Mouse (Mus musculus): ENCODE data around the gene H1foo. TPM values are rescaled to one million over a fixed set of nuclear protein-coding genes. Genes with fewer than 3 reads are reported as not detected.
A peak's percentile ranks its signal among the peaks of the same experiment; 100 is the strongest.

The H1foo gene
- polyA plus RNA-seq, 1 experiment = not detected

DNA sequence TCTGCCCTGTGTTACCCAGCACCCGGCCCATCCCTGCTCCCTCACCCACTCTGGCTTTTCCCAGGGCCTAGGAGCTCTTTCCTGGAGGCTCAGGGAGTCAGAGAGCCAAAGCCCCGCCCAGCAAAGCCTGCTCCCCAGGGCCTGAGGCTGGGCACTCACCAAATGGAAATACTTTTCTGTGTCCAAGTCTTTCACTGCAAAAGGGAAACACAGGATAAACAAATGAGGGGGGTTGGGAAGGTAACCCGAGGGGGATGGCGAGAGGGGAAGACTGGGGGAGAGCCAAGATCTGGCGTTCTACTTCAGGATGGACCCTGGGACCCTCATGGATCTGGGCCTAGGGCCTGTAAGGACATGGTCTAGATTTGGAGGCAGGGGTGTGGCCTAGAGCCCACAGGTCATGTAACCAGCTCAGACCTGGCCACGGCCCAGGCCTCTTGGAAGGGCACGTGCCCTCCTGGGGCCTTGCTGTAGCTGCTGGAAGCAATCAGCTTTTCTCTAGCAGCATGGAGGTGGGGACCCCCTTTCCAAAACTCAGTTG is 14.5 kb downstream of the H1foo start:
- Histone ChIP-seq H3K27ac (ENCODE audit: insufficient read depth, low read length) (peak overlapping the region; percentile 47), H3K4me3 (ENCODE audit: extremely low read depth, insufficient read depth, insufficient read length) (no peak overlapping the region), H3K4me1 (ENCODE audit: control insufficient read depth, insufficient read depth, insufficient read length) (no peaks in the 10 kb centered on the region), H3K36me3 (ENCODE audit: control insufficient read depth, insufficient read depth, low read length) (peaks cover 22% of the 10 kb centered on the region), H3K27me3 (ENCODE audit: control insufficient read depth, insufficient read depth, low read length) (no peaks in the 10 kb centered on the region)
- 92% methylated on average over 7 of the region's 7 CpGs for WGBS
- no peak for TF ChIP-seq POLR2A (IDR thresholded peaks at IDR 0.05; ENCODE audit: low read depth, low read length)
- DNase-seq (ENCODE audit: low read depth in 1 of 2, low spot score in 2 of 2) = no peak

DNA sequence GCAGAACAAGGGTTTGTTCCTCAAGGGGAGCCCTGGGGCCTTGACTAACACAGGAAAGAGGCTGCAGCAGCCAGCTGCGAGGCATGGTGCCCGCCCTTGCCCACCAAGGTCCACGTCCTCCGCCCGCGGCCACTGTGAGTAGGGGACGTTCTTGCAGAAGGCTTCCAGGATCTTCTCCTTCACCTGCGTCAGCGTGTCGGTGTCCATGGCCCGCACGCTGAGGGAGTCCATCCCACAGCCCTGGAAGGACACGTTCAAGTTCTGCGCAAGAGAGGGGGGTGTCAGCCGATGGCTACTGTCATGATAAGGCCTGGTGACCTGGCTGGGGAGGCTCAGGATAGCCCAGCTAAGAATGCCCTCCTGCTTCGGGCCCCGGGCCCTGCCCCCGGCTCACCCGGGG is 15.6 kb downstream of the H1foo start:
- Histone ChIP-seq H3K27me3 (ENCODE audit: control insufficient read depth, insufficient read depth, low read length) (no peaks in the 10 kb centered on the region), H3K27ac (ENCODE audit: insufficient read depth, low read length) (no peak overlapping the region), H3K36me3 (ENCODE audit: control insufficient read depth, insufficient read depth, low read length) (peaks cover 22% of the 10 kb centered on the region), H3K4me3 (ENCODE audit: extremely low read depth, insufficient read depth, insufficient read length) (no peak overlapping the region), H3K4me1 (ENCODE audit: control insufficient read depth, insufficient read depth, insufficient read length) (no peaks in the 10 kb centered on the region)
- TF ChIP-seq POLR2A (IDR thresholded peaks at IDR 0.05; ENCODE audit: low read depth, low read length) = no peak
- TF ChIP-seq CTCF (IDR thresholded peaks at IDR 0.05; ENCODE audit: extremely low read depth, insufficient read depth, insufficient read length, insufficient replicate concordance) = no peak
- 94% methylated on average over 19 of the region's 19 CpGs for WGBS
- no peak for DNase-seq (ENCODE audit: low read depth in 1 of 2, low spot score in 2 of 2)

DNA sequence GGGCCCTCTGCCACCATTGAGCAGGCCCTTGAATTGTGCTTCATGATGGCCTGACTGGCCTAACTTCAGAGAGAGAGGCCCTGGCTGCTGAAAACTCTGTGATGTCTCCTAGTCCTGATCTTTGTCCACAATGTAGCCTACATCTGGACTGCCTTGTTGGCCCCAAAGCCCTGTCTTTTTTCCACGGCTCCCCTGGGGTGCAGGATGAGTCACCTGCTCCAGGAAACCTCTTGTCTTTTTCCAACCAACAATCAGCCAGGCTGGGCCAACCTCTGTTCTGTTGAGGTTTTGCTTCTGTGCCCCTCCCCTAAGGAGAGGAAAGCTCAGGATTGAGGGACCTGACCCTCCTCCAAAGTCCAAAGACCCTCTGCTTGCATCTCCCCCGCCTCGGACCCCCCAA is 17.0 kb downstream of the H1foo start:
- WGBS = 89% methylated on average over 3 of the region's 3 CpGs
- peaks cover 24% of the 10 kb centered on the region for H3K36me3 ChIP-seq (ENCODE audit: control insufficient read depth, insufficient read depth, low read length)

DNA sequence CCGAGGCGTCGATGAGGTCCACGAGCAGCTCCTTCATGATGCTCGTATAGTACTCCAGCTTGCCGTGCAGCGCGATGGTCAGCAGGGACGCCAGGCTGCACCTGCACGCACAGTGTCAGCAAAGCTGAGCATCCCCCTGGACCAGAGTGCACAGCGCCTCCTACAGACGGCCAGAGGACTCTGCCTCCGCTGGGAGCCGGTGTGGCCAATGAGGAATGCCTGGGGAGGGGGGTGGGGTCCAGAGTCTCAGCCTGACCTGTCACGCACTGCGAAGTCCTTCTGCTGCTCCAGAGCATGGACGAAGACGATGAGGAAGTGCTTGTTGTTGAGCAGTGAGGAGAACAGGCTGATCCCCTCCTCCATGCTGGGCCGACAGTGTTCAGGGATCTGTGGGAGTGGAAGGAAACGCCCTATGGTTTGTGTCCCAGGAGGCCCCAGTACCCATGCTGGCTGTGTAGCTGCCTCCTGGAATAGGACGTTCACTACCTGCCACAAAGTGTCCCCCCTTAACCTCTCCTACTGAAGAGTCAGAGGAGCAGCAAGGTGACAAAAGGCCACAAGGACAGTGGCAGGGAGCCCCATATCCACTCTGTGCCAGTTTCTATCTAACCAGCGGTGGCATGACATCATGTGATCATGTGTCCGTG is 17.8 kb downstream of the H1foo start:
- no peak overlapping the region for H3K4me3 ChIP-seq (ENCODE audit: extremely low read depth, insufficient read depth, insufficient read length)
- WGBS = 90% methylated on average over 23 of the region's 23 CpGs
- H3K27ac ChIP-seq (ENCODE audit: insufficient read depth, low read length) = no peak overlapping the region
- TF ChIP-seq CTCF (IDR thresholded peaks at IDR 0.05; ENCODE audit: extremely low read depth, insufficient read depth, insufficient read length, insufficient replicate concordance) = no peak
- TF ChIP-seq POLR2A (IDR thresholded peaks at IDR 0.05; ENCODE audit: low read depth, low read length) = no peak
- peaks cover 27% of the 10 kb centered on the region for H3K36me3 ChIP-seq (ENCODE audit: control insufficient read depth, insufficient read depth, low read length)
- DNase-seq (ENCODE audit: low read depth in 1 of 2, low spot score in 2 of 2) = no peak
- H3K4me1 ChIP-seq (ENCODE audit: control insufficient read depth, insufficient read depth, insufficient read length) = no peaks in the 10 kb centered on the region
- H3K27me3 ChIP-seq (ENCODE audit: control insufficient read depth, insufficient read depth, low read length) = no peaks in the 10 kb centered on the region

More for the DNA sequence above, 17.0 kb downstream of the H1foo start:
- H3K27ac ChIP-seq (ENCODE audit: insufficient read depth, low read length) = no peak overlapping the region
- no peaks in the 10 kb centered on the region for H3K27me3 ChIP-seq (ENCODE audit: control insufficient read depth, insufficient read depth, low read length)
- no peak for DNase-seq (ENCODE audit: low read depth in 1 of 2, low spot score in 2 of 2)
- no peak overlapping the region for H3K4me3 ChIP-seq (ENCODE audit: extremely low read depth, insufficient read depth, insufficient read length)
- TF ChIP-seq CTCF (IDR thresholded peaks at IDR 0.05; ENCODE audit: extremely low read depth, insufficient read depth, insufficient read length, insufficient replicate concordance) (no peak), POLR2A (IDR thresholded peaks at IDR 0.05; ENCODE audit: low read depth, low read length) (no peak)
- H3K4me1 ChIP-seq (ENCODE audit: control insufficient read depth, insufficient read depth, insufficient read length) = no peaks in the 10 kb centered on the region

DNA sequence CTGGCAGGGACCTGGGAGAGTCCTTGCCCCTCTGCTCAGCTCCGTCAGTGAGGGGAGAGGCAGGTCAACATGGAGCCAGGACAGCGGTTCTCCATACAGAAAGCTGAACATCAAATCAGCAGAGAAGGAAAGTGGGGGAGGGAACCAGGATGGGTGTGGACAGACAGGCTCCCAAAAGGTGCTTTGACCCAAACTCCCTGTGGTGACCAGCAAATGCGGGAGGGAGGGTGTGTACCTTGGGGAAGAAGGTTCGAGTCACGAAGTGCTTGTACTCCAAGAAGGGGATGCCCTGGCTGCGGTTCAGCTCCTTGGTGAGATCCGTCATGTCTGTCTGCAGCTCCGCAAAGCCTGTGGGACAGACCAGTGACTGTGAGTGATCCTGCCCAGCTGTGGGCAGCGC is 18.9 kb downstream of the H1foo start:
- Histone ChIP-seq H3K27me3 (ENCODE audit: control insufficient read depth, insufficient read depth, low read length) (no peaks in the 10 kb centered on the region), H3K27ac (ENCODE audit: insufficient read depth, low read length) (no peak overlapping the region), H3K36me3 (ENCODE audit: control insufficient read depth, insufficient read depth, low read length) (peaks cover 25% of the 10 kb centered on the region), H3K4me3 (ENCODE audit: extremely low read depth, insufficient read depth, insufficient read length) (no peak overlapping the region), H3K4me1 (ENCODE audit: control insufficient read depth, insufficient read depth, insufficient read length) (no peaks in the 10 kb centered on the region)
- 93% methylated on average over 9 of the region's 9 CpGs for WGBS
- no peak for DNase-seq (ENCODE audit: low read depth in 1 of 2, low spot score in 2 of 2)
- TF ChIP-seq POLR2A (IDR thresholded peaks at IDR 0.05; ENCODE audit: low read depth, low read length) (no peak), CTCF (IDR thresholded peaks at IDR 0.05; ENCODE audit: extremely low read depth, insufficient read depth, insufficient read length, insufficient replicate concordance) (no peak)

DNA sequence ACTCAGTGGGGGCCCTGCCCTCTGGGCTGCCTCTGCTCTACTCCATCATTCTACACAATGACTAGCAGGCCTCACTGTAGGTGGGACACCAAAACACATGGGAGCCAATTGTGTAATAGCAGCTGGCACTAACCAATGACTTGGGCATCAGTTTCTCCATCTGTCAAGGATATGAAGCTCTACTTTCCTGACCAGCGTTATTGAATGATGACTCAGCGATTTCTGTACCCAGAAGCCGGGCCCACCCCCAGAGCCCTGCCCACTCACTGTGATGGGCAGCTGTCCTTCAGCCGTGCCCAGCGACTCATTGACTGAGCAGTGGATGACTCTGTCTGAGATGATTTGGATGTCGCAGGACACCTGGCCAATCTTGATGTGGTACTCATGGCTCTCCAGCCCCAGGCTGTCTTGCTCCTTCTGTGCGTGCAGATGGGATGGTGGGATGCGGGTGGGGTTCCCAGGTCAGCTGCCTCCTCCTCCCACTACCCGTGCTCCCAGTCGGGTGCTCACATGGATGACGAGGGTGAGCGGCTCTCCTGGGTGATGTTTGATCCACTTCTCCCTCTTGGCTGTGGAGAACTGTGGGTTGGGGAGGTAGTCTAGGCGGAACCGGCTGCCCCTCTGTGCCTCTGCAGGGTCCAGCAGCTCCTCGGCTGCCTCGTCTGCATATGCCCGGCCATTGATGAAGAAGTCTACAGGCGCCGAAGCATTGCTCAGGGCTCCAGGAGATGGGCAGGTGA is 21.7 kb downstream of the H1foo start:
- no peak for DNase-seq (ENCODE audit: low read depth in 1 of 2, low spot score in 2 of 2)
- H3K4me3 ChIP-seq (ENCODE audit: extremely low read depth, insufficient read depth, insufficient read length) = no peak overlapping the region
- no peaks in the 10 kb centered on the region for H3K27me3 ChIP-seq (ENCODE audit: control insufficient read depth, insufficient read depth, low read length)
- peaks cover 17% of the 10 kb centered on the region for H3K36me3 ChIP-seq (ENCODE audit: control insufficient read depth, insufficient read depth, low read length)
- no peak overlapping the region for H3K27ac ChIP-seq (ENCODE audit: insufficient read depth, low read length)
- 92% methylated on average over 19 of the region's 19 CpGs for WGBS
- no peak for TF ChIP-seq POLR2A (IDR thresholded peaks at IDR 0.05; ENCODE audit: low read depth, low read length)
- no peak for TF ChIP-seq CTCF (IDR thresholded peaks at IDR 0.05; ENCODE audit: extremely low read depth, insufficient read depth, insufficient read length, insufficient replicate concordance)
- H3K4me1 ChIP-seq (ENCODE audit: control insufficient read depth, insufficient read depth, insufficient read length) = peaks cover 8% of the 10 kb centered on the region; the same call in 1 of the 2 replicates

Data from spleen, adult 2 months (tissue).